Mouse (Mus musculus): ENCODE measurements around the gene Rad1. TPM values are rescaled to one million over a fixed set of nuclear protein-coding genes. Genes with fewer than 3 reads are reported as not detected.
"Not testable (repeated sequence)": the region's sequence is repeated elsewhere in the genome, so short reads cannot be mapped to it uniquely, and the experiment has no call there.

The Rad1 gene
- polyA plus RNA-seq, 1 experiment = 10.4 TPM

DNA sequence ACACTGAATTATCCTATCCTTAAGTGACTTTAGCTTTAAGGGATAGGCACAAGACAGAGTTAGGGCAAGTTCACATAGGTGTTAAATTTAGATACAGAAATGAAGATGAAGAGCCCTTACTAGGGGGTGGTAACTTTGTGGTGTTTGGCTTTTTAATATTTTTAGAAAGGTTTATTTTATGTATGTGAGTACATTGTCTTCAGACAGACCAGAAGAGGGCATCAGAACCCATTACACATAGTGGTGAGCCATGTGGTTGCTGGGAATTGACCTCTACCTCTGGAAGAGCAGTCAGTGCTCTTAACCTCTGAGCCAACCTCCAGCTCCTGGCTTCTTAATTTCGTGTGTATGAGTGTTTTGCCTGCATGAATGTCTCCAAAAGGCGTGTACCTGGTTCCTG lies 1.4 kb downstream of the Rad1 start:
- TF ChIP-seq CTCF (conservative IDR thresholded peaks at IDR 0.05; ENCODE audit: insufficient read depth, insufficient read length, low read depth, low read length) = no peak
- TF ChIP-seq POLR2A (IDR thresholded peaks at IDR 0.05; ENCODE audit: low read depth, low read length) = no peak
- peak; percentile 47 for DNase-seq
- H3K4me3 ChIP-seq (ENCODE audit: insufficient read depth, low read depth, low read length) = no peak overlapping the region
- H3K27ac ChIP-seq (ENCODE audit: insufficient read depth, low read depth, low read length) = peak overlapping the region; percentile 71; the same call in 1 of the 2 replicates
- 37% methylated on average over 2 of the region's 2 CpGs for WGBS
- peaks cover 3% of the 10 kb centered on the region; the same call in 1 of the 2 replicates for H3K4me1 ChIP-seq (ENCODE audit: control insufficient read depth, insufficient read depth, low read length)
- no peaks in the 10 kb centered on the region for H3K27me3 ChIP-seq (replicated peaks; ENCODE audit: control insufficient read depth, insufficient read depth, low read length)
- H3K36me3 ChIP-seq (ENCODE audit: control insufficient read depth, insufficient read depth, low read length) = no peaks in the 10 kb centered on the region; the same call in 1 of the 2 replicates

DNA sequence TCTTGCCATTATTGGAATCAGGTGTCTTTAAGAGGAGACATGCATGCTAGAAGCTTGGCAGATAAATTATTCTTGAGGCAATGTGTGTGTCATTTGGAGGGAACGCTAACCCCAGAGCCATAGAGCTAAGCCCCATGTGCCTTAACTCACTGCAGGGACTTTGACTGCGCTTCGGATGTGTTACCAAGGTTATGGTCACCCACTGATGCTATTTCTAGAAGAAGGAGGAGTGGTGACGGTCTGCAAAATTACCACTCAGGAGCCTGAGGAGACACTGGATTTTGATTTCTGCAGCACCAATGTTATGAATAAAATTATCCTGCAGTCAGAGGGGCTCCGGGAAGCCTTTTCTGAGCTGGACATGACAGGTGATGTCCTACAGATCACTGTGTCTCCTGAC lies 4.3 kb downstream of the Rad1 start:
- TF ChIP-seq CTCF (conservative IDR thresholded peaks at IDR 0.05; ENCODE audit: insufficient read depth, insufficient read length, low read depth, low read length) (no peak), POLR2A (IDR thresholded peaks at IDR 0.05; ENCODE audit: low read depth, low read length) (no peak)
- Histone ChIP-seq H3K36me3 (ENCODE audit: control insufficient read depth, insufficient read depth, low read length) (no peaks in the 10 kb centered on the region; the same call in 1 of the 2 replicates), H3K27ac (ENCODE audit: insufficient read depth, low read depth, low read length) (no peak overlapping the region), H3K4me1 (ENCODE audit: control insufficient read depth, insufficient read depth, low read length) (peaks cover 3% of the 10 kb centered on the region; the same call in 1 of the 2 replicates), H3K27me3 (replicated peaks; ENCODE audit: control insufficient read depth, insufficient read depth, low read length) (no peaks in the 10 kb centered on the region), H3K4me3 (ENCODE audit: insufficient read depth, low read depth, low read length) (no peak overlapping the region)
- 95% methylated on average over 5 of the region's 5 CpGs for WGBS
- DNase-seq = no peak

DNA sequence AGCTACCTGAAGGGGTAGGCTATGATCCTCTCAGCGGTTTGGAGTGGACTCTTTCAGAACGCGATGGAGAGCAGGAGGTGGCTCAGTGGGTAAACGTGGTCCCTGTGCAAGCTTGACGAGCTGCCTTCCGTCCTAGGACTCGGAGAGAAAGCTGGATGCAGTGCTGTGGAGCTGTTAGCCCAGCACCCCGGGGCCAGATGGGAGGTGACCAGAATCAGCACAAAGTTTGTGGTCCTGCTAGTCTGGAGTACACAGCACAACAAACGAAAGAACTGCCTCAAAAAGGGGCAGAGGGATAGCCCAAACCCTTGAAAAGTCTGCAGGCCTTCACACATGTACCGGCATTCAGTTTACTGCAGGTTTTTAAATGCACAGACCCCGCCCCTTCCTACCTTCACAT lies 10.1 kb downstream of the Rad1 start:
- Histone ChIP-seq H3K27me3 (replicated peaks; ENCODE audit: control insufficient read depth, insufficient read depth, low read length) (no peaks in the 10 kb centered on the region), H3K4me3 (ENCODE audit: insufficient read depth, low read depth, low read length) (no peak overlapping the region), H3K36me3 (ENCODE audit: control insufficient read depth, insufficient read depth, low read length) (no peaks in the 10 kb centered on the region; the same call in none of the 2 replicates), H3K4me1 (ENCODE audit: control insufficient read depth, insufficient read depth, low read length) (no peaks in the 10 kb centered on the region), H3K27ac (ENCODE audit: insufficient read depth, low read depth, low read length) (no peak overlapping the region)
- TF ChIP-seq CTCF (conservative IDR thresholded peaks at IDR 0.05; ENCODE audit: insufficient read depth, insufficient read length, low read depth, low read length) (no peak), POLR2A (IDR thresholded peaks at IDR 0.05; ENCODE audit: low read depth, low read length) (no peak)
- 95% methylated on average over 11 of the region's 11 CpGs for WGBS
- DNase-seq = no peak

DNA sequence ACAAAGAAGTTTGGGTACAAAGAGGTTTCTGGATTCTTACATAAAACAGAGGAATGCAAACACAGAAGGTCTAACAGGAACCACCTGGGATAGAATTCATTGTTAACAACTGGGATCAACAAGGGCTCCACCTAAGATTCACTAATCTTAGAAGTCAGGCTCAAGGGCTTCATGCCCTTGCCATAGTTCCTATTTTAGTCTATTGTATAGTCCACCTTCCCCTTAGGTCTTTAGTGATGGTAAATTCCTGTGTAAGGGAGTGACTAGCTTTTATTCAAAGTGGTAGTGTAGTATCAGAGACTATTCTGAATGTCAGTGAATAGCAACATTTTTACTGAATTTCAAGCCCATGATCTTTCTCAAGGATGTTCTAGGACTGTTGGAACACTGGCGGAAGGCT lies 10.9 kb downstream of the Rad1 start:
- not testable (repeated sequence) for H3K4me1 ChIP-seq (ENCODE audit: control insufficient read depth, insufficient read depth, low read length); DNase-seq; H3K4me3 ChIP-seq (ENCODE audit: insufficient read depth, low read depth, low read length); H3K27me3 ChIP-seq (replicated peaks; ENCODE audit: control insufficient read depth, insufficient read depth, low read length); H3K36me3 ChIP-seq (ENCODE audit: control insufficient read depth, insufficient read depth, low read length); H3K27ac ChIP-seq (ENCODE audit: insufficient read depth, low read depth, low read length)
- WGBS = 100% methylated on average over 1 of the region's 1 CpGs

DNA sequence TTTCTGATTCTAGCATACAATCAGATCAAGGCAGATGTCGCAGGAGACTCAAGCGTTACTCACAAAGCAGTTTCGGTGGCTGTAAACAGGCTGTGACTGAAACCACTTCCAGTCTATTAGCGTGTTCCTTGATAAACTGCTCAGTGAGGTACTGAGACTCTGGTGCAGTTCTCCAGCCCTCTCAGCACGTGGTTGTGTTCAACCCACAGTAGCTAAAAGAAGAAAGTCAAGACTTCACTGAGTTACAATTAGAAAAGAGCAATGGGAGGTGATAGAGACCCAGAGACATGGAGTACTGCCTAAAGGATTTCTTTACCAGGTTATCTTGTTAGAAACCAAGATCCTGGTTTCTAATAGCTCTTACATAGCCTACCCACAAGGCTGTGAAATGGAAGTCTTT lies 13.8 kb downstream of the Rad1 start:
- DNase-seq = no peak
- TF ChIP-seq POLR2A (IDR thresholded peaks at IDR 0.05; ENCODE audit: low read depth, low read length) (no peak), CTCF (conservative IDR thresholded peaks at IDR 0.05; ENCODE audit: insufficient read depth, insufficient read length, low read depth, low read length) (no peak)
- H3K27me3 ChIP-seq (replicated peaks; ENCODE audit: control insufficient read depth, insufficient read depth, low read length) = no peaks in the 10 kb centered on the region
- WGBS = 77% methylated on average over 5 of the region's 5 CpGs
- H3K36me3 ChIP-seq (ENCODE audit: control insufficient read depth, insufficient read depth, low read length) = no peaks in the 10 kb centered on the region; the same call in 1 of the 2 replicates
- no peak overlapping the region for H3K27ac ChIP-seq (ENCODE audit: insufficient read depth, low read depth, low read length)
- no peaks in the 10 kb centered on the region for H3K4me1 ChIP-seq (ENCODE audit: control insufficient read depth, insufficient read depth, low read length)
- no peak overlapping the region for H3K4me3 ChIP-seq (ENCODE audit: insufficient read depth, low read depth, low read length)

DNA sequence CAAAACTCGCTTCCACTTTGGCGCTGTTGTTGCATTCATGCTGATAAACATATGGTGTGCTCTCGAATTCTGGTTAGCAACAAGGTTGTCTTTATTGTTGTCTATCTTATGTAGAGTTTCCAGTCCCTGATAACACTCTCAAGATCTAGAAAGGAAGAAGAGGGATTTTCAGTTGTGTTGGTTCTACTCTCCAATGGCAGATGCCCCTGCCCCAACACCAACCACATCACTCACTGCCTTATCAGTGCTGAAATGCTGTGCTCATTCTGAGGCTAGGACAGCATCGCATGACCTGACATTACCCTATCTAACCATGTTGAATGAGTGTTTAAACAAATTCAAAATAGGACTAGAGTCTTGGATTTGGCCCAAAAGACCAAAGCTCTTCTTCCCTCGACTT lies 14.2 kb downstream of the Rad1 start:
- Histone ChIP-seq H3K4me1 (ENCODE audit: control insufficient read depth, insufficient read depth, low read length) (no peaks in the 10 kb centered on the region), H3K4me3 (ENCODE audit: insufficient read depth, low read depth, low read length) (no peak overlapping the region), H3K27me3 (replicated peaks; ENCODE audit: control insufficient read depth, insufficient read depth, low read length) (no peaks in the 10 kb centered on the region), H3K27ac (ENCODE audit: insufficient read depth, low read depth, low read length) (no peak overlapping the region), H3K36me3 (ENCODE audit: control insufficient read depth, insufficient read depth, low read length) (no peaks in the 10 kb centered on the region; the same call in 1 of the 2 replicates)
- WGBS = 84% methylated on average over 5 of the region's 5 CpGs
- DNase-seq = no peak
- no peak for TF ChIP-seq POLR2A (IDR thresholded peaks at IDR 0.05; ENCODE audit: low read depth, low read length)
- TF ChIP-seq CTCF (conservative IDR thresholded peaks at IDR 0.05; ENCODE audit: insufficient read depth, insufficient read length, low read depth, low read length) = no peak

DNA sequence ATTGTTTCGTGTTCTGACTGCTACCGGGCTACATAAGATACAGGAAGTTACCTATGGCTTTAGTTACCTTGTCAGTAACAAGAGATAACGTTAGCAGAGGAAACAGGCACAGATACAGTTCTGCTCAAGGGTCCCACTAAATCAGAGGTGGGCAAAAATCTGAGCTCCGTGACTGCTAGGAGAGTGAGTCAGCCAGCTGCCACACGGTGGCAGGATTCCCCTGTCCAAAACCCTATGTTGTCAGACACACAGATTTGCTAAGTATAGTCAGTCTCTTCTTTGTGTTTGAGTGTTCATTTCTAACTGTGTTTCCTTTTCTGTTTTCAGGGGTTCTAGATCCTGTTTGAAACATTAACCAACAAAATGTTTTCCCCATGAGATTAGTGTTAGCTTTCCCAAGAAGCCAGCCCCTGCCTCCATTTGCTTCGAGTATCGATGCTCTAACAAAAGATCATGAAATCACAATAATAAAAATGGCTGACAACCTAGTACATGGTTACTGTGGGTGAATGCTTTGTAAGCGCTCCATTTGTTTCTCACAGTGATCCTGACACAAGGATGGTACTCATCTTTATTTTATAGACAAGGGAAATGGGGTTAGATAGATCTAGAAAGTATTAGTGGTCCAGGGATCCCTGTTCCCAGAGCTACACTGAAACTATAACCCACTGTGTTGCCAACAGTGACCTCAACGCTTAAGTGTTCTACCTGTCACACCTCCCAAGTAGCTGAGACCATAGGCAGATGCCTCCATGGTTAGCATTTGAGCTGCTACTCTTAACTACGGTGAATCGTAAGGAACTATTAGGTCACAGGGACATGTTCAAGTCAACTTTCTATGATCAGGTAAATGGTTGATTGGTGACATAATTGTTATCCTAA lies 15.3 kb downstream of the Rad1 start:
- no peaks in the 10 kb centered on the region for H3K4me1 ChIP-seq (ENCODE audit: control insufficient read depth, insufficient read depth, low read length)
- no peak overlapping the region for H3K27ac ChIP-seq (ENCODE audit: insufficient read depth, low read depth, low read length)
- no peaks in the 10 kb centered on the region for H3K36me3 ChIP-seq (ENCODE audit: control insufficient read depth, insufficient read depth, low read length)
- TF ChIP-seq POLR2A (IDR thresholded peaks at IDR 0.05; ENCODE audit: low read depth, low read length) = no peak
- peak; percentile 78 for TF ChIP-seq CTCF (conservative IDR thresholded peaks at IDR 0.05; ENCODE audit: insufficient read depth, insufficient read length, low read depth, low read length)
- WGBS = 56% methylated on average over 11 of the region's 11 CpGs
- H3K27me3 ChIP-seq (replicated peaks; ENCODE audit: control insufficient read depth, insufficient read depth, low read length) = no peaks in the 10 kb centered on the region
- peak; percentile 51 for DNase-seq
- H3K4me3 ChIP-seq (ENCODE audit: insufficient read depth, low read depth, low read length) = no peak overlapping the region

Measured in kidney, adult 2 months (tissue).